Mouse (Mus musculus) T-helper 1 cell (primary cell): Measurements from ENCODE around the gene Safb.
"Not testable (repeated sequence)": the region's sequence is repeated elsewhere in the genome, so short reads cannot be mapped to it uniquely, and the experiment has no call there.

Source experiments
- in situ Hi-C: fragments of 300-600 bp; cut with MboI, MseI; formaldehyde crosslinking; loops from one replicate; pipeline ENCODE4 v1.15.1; 2025; ENCODE audit warnings: high pct_unique_total_duplicates

Safb gene

DNA sequence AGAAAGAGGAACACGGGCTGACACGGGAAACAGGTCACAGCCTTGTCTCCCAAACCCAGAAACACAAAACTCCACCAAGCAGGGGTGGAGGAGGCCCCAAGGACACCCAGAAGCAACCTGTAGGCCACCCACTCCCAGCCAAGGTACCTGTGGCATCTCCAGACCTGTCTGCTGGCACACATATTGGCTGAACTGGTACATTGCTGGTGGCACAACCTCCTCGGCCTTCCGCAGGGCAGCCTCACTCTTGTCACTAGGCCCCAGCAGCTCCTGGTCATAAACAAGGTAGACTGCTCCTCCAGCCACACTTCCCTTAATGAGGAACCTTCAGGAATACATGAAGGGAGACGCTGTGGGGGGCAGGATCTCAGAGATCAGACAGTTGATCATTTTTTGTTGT lies 24.1 kb downstream of the Safb start:
- in situ Hi-C loops = no loop called here

DNA sequence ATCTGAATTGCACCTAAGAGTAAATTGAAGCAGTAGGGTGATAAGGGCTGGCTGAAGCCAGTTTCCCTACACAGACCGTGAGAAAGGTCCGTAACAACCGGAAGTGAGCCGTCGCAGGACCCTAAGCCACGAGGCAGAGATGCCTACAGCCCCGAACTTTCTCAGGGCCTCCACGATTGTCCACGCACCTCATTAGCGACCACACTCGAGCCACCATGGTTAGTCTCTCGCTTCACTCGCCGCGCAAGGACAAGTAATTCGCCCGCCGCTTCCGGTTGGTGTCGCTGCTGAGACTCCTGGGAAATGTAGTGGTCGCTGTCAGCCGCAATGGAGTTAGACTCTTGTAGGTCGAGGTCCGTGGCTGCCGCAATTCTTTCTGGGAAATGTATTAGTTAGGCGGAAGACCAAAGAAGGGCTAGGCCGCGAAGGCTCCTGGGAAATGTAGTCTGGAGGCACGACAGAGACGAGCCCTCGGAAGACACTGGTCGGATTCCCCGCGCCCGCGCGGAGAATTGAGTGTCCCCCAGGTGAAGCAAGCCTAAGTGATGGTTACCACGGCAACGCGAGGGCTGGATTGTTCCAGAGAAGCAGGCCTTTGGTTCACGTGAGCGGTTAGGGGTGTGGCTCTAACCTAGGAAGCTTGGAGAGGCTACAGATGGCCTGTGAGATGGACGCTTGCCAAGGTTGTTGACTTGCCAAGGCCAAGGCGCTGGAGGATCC lies 25.0 kb downstream of the Safb start, which contains the start of gene 2410015M20Rik:
Gene 2410015M20Rik, minus strand, starts transcription at position 320 of the 720 bp plus-strand sequence.
- in situ Hi-C loops = no loop called here

DNA sequence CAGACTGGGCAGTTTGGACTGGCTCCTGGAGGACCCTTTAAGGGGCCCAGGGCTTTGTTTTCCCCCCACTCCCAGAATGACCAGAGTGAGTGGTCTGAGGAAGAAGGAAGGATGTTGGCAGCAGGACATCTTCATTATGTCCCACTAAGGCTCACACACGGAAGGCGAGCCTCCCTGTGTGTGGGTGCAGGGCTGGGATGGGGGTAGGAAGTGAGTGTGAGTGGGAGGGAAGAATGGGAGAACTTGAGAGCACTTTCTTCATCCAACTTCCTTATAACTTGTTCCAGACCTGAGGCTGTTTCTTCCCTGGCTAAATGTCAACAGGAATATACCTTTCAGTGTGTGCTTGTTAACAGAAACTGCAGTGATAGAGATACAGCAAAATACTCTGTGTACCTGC lies 26.7 kb downstream of the Safb start:
- in situ Hi-C loops = no loop called here

DNA sequence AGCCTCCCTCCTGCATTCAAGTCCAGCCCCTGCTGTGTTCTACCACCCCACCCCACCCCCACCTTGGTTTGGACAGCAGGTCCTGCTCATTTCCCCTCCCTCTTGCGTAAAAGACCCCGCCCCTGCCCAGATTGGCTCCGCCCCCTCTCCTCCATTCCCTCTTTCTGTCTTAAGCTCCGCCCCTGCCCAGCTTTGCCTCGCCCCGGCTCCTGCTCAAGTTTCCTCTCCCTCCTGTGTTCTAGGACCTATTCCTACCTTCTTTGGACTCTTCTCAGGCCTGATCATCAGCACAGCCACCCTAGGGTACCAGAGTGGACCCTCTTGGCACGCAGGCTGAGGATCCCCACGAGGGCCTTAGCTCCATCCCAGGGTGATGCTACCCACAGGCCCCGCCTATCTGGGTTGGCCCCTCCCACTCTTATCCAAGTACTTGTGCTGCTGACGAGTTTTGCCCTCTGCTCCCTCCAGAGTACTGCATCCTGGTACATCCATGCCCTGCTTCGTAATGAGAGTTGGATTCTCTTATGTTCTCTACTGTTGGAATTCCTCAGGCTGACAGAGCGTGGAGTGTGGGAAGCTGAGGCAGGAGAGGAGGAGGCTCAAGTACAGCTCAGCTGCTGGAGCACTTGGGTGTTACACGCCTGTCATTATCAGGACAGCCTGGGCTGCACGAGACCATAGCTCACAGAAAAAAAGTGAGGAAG lies 27.4 kb downstream of the Safb start:
- in situ Hi-C loops = no loop called here

DNA sequence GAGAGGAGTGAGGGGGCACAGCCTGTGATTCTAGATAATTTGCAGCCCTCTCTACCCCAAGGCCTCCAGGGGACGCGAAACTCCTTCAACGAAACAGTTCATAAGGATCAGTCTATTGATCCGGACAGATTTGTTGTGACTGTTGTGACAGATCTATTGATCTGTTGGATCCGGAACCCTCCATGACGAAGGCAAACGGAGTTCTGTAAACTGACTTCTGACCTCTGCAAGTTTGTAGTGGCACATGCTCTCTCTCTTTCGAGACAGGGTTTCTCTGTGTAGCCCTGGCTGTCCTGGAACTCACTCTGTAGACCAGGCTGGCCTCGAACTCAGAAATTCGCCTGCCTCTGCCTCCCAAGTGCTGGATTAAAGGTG lies 27.9 kb downstream of the Safb start:
- in situ Hi-C loops = not testable (repeated sequence)

DNA sequence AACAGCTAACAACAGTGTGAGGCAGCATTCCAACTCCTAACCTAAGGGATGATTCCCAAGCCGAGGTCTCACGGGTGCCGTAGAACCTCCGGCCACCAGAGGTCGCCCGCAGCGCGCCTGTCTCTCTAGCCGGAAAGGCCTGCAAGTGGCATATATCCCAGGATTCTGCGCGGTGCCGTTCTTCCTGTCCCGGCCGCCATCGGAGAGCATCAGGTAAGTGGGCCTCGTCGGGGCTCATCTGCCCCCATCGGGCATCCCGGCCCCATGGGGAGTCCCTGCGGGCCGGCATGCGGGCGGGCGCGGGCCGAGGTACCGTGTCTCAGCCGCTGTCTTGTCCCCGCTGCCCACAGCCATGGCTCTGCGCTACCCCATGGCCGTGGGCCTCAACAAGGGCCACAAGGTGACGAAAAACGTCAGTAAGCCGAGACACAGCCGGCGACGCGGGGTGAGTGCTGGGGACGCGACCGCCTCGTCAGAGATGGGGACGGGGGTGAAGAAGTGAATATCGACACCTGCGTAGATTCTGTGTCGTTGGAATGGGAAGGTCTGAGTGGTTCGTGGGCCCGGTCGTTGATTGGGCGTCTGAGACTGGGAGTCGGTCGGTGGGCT lies 28.7 kb downstream of the Safb start, which contains the start of gene Rpl36:
Gene Rpl36, plus strand, starts transcription at position 181 of the 609 bp plus-strand sequence.
- in situ Hi-C loops = no loop called here

DNA sequence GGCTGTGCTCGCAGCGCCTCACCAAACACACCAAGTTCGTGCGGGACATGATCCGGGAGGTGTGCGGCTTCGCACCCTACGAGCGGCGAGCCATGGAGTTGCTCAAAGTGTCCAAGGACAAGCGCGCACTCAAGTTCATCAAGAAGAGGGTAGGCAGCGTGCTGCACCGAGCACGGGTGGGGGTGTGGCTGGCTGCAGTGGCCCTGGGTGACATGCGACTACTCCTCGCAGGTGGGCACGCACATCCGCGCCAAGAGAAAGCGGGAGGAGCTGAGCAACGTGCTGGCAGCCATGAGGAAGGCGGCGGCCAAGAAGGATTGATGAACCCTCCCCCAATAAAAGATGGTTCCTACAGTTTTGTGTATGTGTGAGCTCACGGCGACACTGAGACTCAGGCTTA lies 29.3 kb downstream of the Safb start:
- in situ Hi-C loops = not testable (repeated sequence)

DNA sequence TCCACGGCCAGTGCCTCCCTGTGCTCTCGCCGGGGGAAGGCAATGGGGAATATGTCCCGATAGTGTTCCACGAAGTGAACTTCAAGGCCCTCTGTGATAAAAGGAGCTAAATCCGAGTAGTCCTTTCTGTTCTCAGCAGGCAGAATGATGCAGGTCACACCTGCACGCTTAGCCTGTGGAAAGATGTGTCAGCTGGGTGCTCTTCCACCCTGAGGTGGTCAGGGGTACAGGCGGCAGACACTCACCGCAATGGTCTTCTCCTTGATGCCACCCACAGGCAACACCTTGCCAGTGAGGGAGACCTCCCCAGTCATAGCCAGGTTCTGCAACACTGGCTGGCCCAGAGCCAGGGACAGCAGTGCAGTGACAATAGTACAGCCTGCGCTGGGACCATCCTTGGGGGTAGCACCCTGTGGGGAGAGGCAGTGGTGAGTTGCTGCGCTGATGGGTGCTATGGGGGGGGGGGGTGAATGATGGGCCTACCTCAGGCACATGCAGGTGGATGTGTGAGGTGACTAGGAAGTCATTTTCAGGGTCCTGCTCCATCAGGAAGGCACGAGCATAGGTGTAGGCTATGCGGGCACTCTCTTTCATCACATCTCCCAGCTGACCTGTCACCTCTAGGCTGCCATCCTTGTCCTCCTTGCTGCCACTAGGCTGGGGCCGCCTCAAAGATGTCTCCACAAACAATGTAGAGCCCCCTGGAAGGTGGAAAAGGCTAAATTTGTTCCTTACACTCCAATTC lies 29.9 kb downstream of the Safb start:
- in situ Hi-C loops = loop anchor here (5.0 kb wide), 1 partner anchor 53 kb away; no protein-coding TSS in a partner anchor

DNA sequence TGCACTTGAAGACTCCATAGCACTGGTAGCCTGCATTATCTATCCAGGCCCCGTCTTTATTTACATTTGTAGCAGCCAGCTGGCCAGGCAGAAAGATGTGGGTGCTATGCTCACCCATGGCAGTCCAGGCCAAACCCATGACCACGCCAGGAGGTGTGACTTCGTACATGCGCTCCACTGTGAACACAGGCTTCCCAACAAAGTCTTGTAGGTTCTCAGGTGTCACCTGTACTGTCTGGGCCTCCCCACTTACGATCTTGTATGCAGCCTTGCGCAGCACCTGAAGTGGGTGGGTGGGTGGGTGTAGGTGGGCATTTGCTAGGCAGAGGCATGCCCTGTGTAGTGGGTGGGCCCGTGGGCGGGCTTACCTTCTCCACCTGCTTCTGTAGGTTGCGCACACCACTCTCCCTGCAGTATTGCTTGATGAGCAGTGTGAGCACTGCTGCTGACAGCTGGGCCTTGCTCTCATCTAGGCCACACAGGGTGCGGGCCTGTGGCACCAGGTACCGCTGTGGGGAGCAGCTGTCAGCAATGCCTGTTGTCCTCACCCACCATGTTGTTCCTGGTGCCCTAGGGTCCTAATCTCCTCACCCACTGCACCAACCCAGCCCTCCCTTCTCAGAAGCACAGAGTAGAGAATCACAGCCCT lies 30.6 kb downstream of the Safb start:
- in situ Hi-C loops = loop anchor here (5.0 kb wide), 1 partner anchor 52 kb away; no protein-coding TSS in a partner anchor

DNA sequence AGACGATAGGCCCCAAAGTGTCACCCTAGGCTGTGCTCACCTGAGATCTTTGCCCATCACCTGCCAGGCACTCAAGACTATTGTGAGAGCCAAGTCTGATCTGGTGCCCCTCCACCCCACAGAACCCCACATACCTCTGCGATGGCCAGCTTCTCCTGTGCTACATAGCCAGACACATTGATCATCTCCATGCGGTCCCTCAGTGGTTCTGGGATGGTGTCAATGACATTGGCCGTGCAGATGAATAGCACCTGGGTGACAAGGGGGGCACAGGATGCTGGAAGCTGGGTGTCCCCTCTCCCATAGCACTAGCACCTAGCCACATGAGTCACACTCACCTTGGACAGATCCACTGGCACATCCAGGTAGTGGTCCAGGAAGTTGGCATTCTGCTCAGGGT lies 31.2 kb downstream of the Safb start:
- in situ Hi-C loops = loop anchor here (5.0 kb wide), 1 partner anchor 52 kb away; no protein-coding TSS in a partner anchor

DNA sequence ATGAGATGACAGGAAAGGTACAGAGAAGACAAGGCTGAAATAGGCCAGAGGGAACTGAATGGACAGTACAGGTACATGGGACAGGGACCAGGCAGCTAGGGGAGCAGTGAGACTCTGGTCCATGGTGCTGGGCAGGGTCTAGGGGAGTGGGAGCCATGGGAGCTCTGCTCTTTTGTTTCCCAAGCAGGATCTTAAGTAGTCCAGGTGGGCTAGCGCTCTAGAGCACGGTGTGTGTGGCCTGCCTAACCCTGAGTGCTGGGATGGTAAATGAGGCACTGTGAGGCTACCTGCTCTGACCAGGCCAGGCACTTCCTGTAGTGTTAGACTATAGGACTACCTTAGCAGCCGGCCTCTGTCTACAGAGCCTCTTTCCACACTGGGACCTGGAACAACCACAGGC lies 32.1 kb downstream of the Safb start:
- in situ Hi-C loops = loop anchor here (5.0 kb wide), 1 partner anchor 51 kb away; no protein-coding TSS in a partner anchor

DNA sequence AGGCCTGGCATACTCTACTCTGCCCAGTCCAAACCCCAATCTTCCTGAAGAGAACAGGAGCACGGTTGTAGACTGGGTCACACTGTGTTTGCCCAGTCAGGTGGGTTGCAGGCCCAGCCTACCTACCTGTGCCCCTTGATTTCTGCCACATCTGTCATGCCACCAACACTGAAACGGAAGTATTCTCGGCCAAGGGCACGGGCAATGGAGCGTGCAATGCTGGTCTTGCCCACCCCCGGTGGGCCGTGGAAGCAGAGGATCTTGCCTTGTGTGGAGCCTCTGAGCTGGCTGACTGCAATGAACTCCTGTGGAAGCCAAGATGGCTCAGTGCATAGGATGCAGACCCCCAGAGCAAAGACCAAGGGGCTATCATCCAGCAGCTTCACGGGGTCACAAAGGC lies 33.0 kb downstream of the Safb start:
- in situ Hi-C loops = loop anchor here (5.0 kb wide), 1 partner anchor 50 kb away; no protein-coding TSS in a partner anchor

DNA sequence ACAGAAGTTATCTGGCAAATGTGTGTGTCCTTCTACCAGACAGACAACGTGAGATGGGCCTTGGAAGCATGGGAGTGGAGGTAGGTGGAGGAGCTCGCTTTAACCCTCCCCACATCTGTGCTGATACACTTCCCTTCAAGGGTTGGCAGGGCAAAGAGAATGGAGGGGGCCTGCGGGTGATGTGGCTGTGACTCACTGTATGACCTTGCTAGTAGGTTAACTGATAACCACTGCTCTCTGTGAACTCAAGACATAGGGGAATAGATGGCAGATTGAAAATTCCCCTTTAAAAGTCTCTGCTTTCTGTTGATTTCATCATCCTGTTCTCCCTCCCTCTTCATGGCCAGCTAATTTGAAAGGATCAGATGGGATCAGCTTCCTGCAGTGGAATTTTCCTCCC lies 40.9 kb downstream of the Safb start:
- in situ Hi-C loops = no loop called here

DNA sequence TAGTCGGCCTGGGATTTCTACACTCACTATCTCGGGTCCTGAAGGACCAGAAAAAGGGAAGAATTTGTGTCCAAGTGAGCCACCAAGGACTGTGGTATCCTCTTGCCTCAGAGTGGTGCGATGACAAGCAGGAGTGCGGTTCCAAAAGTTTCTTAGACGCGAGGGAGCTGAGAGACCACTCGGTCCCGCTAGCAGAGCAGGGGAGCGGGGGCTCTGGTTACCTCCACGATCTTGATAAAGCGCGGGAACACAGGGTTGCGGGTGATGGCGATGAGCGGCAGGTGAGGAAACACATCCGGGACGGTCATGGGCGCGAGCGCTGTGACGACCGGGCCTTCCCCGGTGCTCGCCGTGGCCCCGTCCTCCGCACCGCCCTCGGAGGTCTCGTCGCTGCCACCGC lies 41.6 kb downstream of the Safb start:
- in situ Hi-C loops = no loop called here

DNA sequence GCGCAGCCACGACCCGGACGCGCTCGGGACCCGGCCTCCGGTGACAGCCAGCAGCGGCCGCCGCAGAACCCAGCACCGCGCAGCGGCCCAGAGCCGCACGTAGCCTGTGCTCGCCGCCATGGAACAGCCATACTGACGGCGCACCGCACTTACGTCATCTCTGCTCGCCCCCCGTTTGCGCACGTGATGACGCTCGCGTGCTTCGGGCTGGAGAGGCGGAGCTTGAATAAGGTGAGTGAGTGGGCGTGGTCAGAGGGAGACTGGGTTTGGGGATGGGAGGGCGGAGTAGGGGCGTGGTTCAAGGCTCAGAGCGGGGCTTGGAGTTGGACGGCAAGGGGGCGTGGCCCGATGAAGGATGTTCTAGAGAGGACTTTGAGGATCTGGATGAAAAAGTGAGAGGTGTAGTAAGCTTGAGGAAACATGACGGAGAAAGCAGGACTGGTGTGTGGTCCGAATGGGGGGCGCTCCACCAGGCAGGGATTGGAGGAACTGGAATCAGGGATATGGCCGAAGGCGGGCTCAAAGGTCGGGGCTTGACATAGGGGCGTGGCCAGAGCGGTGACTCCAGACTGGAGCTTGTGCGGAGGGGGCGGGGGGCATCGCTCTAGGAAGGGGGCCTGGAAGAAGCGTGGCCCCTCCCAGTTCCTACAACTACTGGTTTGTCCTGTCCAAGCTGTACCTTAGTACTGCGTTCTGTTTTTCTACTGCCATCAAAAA lies 42.3 kb downstream of the Safb start, which contains the start of gene Lonp1:
Gene Lonp1, minus strand, starts transcription at position 134 of the 717 bp plus-strand sequence.
- in situ Hi-C loops = no loop called here

DNA sequence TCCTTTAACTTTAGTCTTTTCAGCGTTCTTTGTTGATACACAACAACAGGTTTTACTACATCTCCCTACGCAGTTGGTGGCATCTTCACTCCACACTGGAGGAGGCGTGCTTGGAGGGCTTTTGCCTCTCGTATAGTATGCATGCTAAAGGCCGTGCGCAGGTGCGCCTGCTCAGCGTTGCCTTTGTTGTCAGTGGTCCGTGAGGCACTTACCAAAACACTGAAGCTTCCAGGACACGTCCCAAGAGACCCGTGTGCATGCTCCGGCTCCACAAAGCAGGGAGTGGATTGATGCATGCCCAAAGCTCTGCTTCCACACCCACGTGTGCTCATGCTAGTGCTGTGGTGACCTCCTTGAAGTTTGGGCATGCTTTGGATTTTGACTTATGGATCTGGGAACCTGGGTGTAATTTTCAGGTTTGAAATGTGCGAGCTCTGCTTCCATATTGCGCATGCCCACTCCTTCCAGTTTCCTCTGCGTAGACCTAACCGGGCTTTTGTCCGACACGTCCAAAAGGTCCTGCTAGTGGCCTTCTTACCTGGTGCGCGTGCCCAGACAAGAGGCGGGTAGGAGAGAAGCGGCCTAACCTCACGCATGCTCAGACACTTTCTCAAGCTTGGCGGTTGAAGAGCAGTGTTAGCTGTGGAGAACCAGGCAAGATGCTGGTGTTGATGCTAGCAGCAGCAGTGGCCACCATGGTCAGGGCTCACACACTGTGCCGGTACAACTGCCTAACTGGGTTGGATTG lies 43.1 kb downstream of the Safb start, which contains the start of gene Catsperd:
Gene Catsperd, plus strand, starts transcription at position 614 of the 748 bp plus-strand sequence.
- in situ Hi-C loops = no loop called here

DNA sequence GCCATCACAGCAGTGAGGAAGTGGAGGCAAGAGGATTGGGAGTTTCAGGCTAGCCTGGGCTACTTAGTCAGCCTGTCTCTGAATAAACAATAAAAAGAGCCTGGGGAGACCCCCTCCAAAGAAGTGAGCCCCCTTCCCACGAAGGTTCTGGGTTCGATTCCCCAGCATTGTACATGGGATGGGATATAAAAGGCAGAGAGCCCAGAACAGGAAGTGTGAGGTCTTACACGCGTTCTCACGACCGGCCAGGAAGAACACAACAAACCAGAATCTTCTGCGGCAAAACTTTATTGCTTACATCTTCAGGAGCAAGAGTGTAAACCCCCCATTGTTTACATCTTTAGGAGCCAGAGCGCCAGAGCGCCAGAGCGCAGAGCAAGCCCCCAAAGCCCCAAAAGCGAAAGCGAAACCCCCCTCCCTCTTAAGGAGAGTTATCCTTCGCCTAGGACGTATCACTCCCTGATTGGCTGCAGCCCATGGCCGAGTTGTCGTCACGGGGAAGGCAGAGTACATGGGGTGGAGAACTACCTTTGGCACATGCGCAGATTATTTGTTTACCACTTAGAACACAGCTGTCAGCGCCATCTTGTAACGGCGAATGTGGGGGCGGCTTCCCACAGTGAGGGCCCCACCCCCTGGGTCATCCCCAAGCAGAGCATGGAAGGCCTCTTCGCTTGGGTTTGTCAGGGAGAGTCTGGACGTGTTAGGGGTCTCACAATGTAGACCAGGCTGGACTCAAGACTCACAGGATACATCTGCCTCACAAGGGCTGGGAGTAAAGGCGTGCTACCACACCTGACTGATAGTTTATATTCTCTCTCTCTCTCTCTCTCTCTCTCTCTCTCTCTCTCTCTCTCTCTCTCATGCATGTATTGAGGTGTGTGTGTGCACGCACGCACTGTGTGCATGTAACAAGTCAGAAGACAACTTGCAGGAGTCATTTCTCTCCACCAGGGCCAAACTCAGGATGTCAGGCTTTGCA lies 45.5 kb downstream of the Safb start:
- in situ Hi-C loops = not testable (repeated sequence)

DNA sequence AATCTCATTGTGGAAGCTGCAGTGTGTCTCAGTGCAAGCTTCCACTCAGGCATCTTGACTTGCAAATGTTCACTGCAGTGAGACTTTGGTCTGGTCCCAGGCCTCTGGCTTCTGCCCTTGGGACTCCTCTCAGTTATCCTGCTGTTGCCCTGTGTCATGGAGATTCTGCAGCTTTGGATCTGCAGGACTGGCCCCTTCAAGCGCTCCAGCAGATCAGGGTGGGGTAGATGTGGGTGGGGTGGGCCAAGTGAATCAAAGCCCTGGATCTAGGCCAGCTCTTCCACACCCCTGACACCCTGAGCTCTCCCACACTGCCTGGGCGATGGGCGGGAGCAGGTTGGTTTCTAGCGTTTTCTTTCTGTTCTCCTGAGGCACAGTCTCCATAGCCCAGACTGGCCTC lies 47.2 kb downstream of the Safb start:
- in situ Hi-C loops = no loop called here
